Mouse (Mus musculus): ENCODE results near the gene Batf3. TPM values are rescaled to one million over a fixed set of nuclear protein-coding genes. Genes with fewer than 3 reads are reported as not detected.

Gene Batf3
- total and polyA plus RNA-seq, 2 experiments from 2014 or later: 1.3 to 1.8 TPM

DNA sequence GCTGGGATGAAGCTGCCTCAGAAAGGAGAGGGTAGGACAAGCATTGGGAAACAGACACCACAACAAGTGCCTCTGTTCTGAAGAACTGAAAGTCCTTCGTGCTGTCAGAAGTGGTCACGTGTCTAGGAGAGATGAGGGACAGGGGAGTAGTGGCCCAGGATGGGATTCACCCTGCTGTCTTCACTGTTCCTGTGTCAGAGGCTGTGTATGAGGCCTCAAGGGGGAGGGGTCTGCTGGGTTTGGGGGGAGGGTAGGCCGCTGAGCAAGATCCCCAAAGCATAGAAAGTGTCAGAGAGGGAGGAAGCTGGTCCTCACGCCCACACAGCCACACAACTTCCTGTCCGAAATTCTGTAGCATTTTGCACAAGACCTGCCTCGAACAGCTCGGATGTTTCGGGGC is 13.5 kb downstream of the Batf3 start:
- Histone ChIP-seq H3K9me3 (ENCODE audit: low read length) (no peaks in the 10 kb centered on the region), H3K27me3 (ENCODE audit: insufficient read depth, low read length) (no peaks in the 10 kb centered on the region), H3K4me2 (ENCODE audit: low read depth) (no peak overlapping the region), H3K9ac (no peak overlapping the region), H3K27ac (ENCODE audit: low read depth, low read length) (no peak overlapping the region), H3K4me3 (ENCODE audit: low read depth, low read length) (no peak overlapping the region), H3K36me3 (ENCODE audit: insufficient read depth) (no peaks in the 10 kb centered on the region), H3K4me1 (ENCODE audit: insufficient read depth) (no peaks in the 10 kb centered on the region)
- ATAC-seq (no peak), DNase-seq (no peak)
- WGBS: 69% methylated on average over 8 of the region's 8 CpGs
- TF ChIP-seq CTCF (IDR thresholded peaks at IDR 0.05; ENCODE audit: low read depth): no peak

DNA sequence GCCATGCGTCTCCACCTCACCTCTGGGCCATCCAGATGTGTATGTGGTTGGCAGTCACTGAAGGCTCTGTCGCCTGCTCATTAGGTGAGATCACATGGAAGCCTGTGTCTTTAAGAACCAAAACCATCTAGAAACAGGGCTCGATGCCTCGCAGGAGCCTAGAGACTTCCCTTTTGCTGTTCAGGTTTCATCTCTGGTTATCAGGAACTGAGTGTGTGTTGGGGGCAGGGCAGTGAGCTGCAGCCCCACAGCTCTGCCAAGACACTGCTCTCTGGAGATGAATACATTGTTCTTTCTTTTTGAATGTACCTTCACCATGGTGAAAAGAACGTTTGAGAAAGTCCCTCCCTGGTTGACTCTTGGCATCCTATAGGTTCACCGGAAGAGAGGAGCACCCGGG is 17.2 kb downstream of the Batf3 start:
- H3K4me3 ChIP-seq (ENCODE audit: low read depth, low read length): no peak overlapping the region
- no peaks in the 10 kb centered on the region for H3K4me1 ChIP-seq (ENCODE audit: insufficient read depth)
- H3K27me3 ChIP-seq (ENCODE audit: insufficient read depth, low read length): no peaks in the 10 kb centered on the region
- H3K4me2 ChIP-seq (ENCODE audit: low read depth): no peak overlapping the region
- 76% methylated on average over 7 of the region's 7 CpGs for WGBS
- H3K9me3 ChIP-seq (ENCODE audit: low read length): no peaks in the 10 kb centered on the region
- H3K36me3 ChIP-seq (ENCODE audit: insufficient read depth): no peaks in the 10 kb centered on the region
- H3K27ac ChIP-seq (ENCODE audit: low read depth, low read length): no peak overlapping the region
- no peak for DNase-seq
- H3K9ac ChIP-seq: no peak overlapping the region
- TF ChIP-seq CTCF (IDR thresholded peaks at IDR 0.05; ENCODE audit: low read depth): no peak
- no peak for ATAC-seq

DNA sequence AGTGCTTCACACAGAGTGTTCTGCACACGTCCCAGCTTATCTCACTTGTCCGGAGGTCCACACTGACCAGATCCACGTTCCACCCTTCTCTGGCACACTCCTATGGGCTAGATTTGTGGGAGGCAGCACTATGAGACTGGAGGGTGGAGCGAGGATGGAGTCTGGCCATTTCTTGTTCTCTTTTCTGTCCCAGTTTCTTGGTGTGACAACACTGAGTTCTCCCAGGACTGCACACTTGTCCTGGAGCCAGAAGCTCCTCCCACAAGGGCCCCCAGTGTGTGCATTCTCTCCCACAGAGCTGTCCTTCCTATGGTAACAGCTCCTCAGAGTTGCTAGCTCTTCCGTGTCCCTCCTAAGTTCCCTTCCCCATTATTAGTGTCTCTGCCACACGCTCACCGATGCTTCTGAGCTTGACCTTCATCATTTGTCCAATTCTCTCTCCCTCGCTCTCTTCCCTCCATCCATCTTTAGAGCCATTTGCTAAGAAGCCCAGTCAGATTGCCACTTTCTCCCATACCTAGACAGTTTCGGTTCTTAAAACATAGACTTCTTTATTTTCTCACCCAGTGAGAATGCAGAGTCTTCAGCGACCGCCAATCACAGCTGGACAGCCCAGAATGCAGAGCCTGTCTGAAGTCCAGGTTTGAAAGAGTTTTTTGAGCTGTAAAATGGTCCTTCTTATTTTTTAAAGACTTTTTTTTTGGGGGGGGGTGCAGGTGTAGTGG is 18.0 kb downstream of the Batf3 start:
- TF ChIP-seq CTCF (IDR thresholded peaks at IDR 0.05; ENCODE audit: low read depth): no peak
- no peak overlapping the region for H3K4me3 ChIP-seq (ENCODE audit: low read depth, low read length)
- H3K27ac ChIP-seq (ENCODE audit: low read depth, low read length): no peak overlapping the region
- WGBS: 74% methylated on average over 11 of the region's 11 CpGs
- no peaks in the 10 kb centered on the region for H3K9me3 ChIP-seq (ENCODE audit: low read length)
- no peak overlapping the region for H3K4me2 ChIP-seq (ENCODE audit: low read depth)
- no peaks in the 10 kb centered on the region for H3K4me1 ChIP-seq (ENCODE audit: insufficient read depth)
- no peaks in the 10 kb centered on the region for H3K27me3 ChIP-seq (ENCODE audit: insufficient read depth, low read length)
- H3K36me3 ChIP-seq (ENCODE audit: insufficient read depth): no peaks in the 10 kb centered on the region
- ATAC-seq (no peak), DNase-seq (no peak)
- no peak overlapping the region for H3K9ac ChIP-seq

DNA sequence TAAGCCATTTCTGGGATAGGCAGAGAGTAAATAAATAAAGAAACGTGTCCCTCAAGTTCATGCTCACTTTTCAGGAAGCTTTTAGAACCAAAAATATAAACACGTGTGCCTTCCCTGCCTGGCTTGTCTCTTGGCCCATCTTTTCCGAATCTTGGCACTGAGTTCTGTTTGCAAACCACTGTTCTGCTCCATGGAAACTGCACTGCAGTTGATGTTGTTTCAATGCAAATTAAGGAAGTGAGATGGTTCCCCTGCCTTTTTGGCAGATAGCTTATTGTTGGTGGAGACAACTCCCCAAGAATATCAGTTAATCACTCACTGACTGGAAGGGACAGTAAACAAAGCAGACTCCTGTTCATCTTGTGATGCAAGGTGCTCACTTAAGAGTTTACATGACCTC is 25.1 kb downstream of the Batf3 start:
- no peak overlapping the region for H3K4me2 ChIP-seq (ENCODE audit: low read depth)
- no peak for ATAC-seq
- no peak for DNase-seq
- H3K4me1 ChIP-seq (ENCODE audit: insufficient read depth): 0 out of 2 replicates have a peak, but pooled peaks cover 4% of the 10 kb centered on the region
- 51% methylated on average over 3 of the region's 3 CpGs for WGBS
- H3K27me3 ChIP-seq (ENCODE audit: insufficient read depth, low read length): peaks cover 3% of the 10 kb centered on the region; the same call in 1 of the 2 replicates
- TF ChIP-seq CTCF (IDR thresholded peaks at IDR 0.05; ENCODE audit: low read depth): no peak
- H3K4me3 ChIP-seq (ENCODE audit: low read depth, low read length): no peak overlapping the region
- H3K36me3 ChIP-seq (ENCODE audit: insufficient read depth): no peaks in the 10 kb centered on the region
- no peak overlapping the region for H3K9ac ChIP-seq
- no peaks in the 10 kb centered on the region for H3K9me3 ChIP-seq (ENCODE audit: low read length)
- H3K27ac ChIP-seq (ENCODE audit: low read depth, low read length): no peak overlapping the region

DNA sequence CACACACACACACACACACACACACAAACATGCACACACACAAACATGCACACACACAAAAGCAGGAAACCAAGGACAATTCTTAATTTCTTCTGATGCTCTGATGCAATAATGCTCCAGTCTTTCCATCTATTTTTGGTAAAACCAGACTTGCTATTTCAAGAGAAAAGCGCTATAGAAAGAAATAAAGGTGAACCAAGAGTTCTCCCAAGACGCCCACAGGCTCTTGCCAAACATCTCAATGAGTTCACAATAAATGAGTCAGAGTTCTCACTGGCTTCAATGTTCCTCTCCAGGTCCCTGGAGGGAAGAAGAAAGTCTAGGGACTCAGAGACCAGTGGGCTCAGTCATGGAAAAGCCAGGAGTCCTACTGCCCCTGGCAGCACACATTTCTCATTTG is 26.0 kb downstream of the Batf3 start:
- H3K27ac ChIP-seq (ENCODE audit: low read depth, low read length): no peak overlapping the region
- H3K4me3 ChIP-seq (ENCODE audit: low read depth, low read length): no peak overlapping the region
- no peaks in the 10 kb centered on the region for H3K9me3 ChIP-seq (ENCODE audit: low read length)
- WGBS: 84% methylated on average over 2 of the region's 2 CpGs
- no peak overlapping the region for H3K9ac ChIP-seq
- no peak for ATAC-seq
- no peak for DNase-seq
- no peak overlapping the region for H3K4me2 ChIP-seq (ENCODE audit: low read depth)
- 0 out of 2 replicates have a peak, but pooled peaks cover 4% of the 10 kb centered on the region for H3K4me1 ChIP-seq (ENCODE audit: insufficient read depth)
- H3K27me3 ChIP-seq (ENCODE audit: insufficient read depth, low read length): peaks cover 3% of the 10 kb centered on the region; the same call in 1 of the 2 replicates
- H3K36me3 ChIP-seq (ENCODE audit: insufficient read depth): no peaks in the 10 kb centered on the region
- no peak for TF ChIP-seq CTCF (IDR thresholded peaks at IDR 0.05; ENCODE audit: low read depth)

DNA sequence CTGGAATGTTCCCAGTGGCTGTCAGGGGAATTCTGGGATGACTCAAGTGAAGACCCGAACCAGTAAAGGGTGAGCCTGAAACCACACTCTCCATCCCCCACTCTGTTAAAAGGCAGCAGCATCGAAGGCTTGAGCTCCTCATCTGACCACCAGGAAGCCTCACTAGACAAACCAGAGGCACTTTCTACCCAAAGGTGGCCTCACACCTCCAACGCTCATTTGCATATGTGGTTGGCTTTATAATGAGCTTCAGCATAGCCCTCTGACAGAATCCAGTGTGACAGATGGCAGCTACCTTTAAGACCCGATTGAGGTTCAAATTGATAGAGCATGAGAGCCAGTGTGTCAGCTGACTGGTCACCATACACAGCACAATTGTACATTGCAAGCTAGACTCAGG is 26.6 kb downstream of the Batf3 start:
- DNase-seq: no peak
- Histone ChIP-seq H3K9me3 (ENCODE audit: low read length) (no peaks in the 10 kb centered on the region), H3K4me2 (ENCODE audit: low read depth) (no peak overlapping the region), H3K27me3 (ENCODE audit: insufficient read depth, low read length) (peaks cover 3% of the 10 kb centered on the region; the same call in 1 of the 2 replicates), H3K9ac (no peak overlapping the region), H3K4me1 (ENCODE audit: insufficient read depth) (0 out of 2 replicates have a peak, but pooled peaks cover 4% of the 10 kb centered on the region), H3K27ac (ENCODE audit: low read depth, low read length) (no peak overlapping the region), H3K4me3 (ENCODE audit: low read depth, low read length) (no peak overlapping the region), H3K36me3 (ENCODE audit: insufficient read depth) (no peaks in the 10 kb centered on the region)
- WGBS: 68% methylated on average over 4 of the region's 4 CpGs
- TF ChIP-seq CTCF (IDR thresholded peaks at IDR 0.05; ENCODE audit: low read depth): no peak
- no peak for ATAC-seq

DNA sequence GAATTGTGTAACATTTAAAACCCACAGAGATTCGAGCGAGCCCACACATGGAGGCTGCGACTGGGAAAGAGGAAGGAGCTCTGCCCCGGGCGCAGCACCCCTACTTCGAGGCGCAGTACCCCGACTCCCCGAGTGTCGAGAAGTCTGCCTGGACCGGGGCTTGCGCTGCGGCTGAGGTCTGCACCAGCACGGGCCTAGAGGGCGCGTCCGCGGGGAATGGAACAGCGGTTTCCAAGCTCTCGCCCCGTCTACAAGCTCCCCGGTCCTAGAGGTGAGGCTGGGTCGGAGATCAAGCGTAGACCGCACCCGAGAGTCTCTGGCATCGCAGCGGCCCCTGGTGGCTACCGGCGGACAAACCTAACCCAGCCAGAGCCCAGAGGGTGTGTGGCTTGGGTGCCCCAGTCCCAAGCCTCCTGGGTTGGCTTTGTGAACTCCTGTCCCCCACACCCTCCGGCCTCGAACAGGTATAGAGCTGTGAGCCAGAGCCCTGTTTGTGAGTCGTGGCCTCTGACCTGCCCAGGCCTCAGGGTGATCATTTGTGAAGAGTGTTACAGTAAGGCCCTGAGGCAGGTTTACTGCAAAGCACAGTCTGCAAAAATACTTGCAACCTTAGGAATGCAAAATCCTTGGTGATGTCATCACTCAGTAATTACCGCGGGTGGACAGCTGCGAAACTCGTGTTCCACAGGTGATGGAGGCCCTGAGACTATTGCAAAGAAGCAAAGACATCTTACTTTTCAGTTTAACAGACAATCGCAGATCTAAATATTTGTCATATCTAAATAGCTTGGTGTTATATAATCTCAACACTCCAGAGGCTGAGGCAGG is 28.4 kb downstream of the Batf3 start:
- 0 out of 2 replicates have a peak, but pooled peaks cover 2% of the 10 kb centered on the region for H3K9me3 ChIP-seq (ENCODE audit: low read length)
- H3K9ac ChIP-seq: no peak overlapping the region
- no peak overlapping the region for H3K27ac ChIP-seq (ENCODE audit: low read depth, low read length)
- H3K36me3 ChIP-seq (ENCODE audit: insufficient read depth): no peaks in the 10 kb centered on the region
- H3K4me3 ChIP-seq (ENCODE audit: low read depth, low read length): peak overlapping the region; percentile 18
- peak; percentile 26 for DNase-seq
- WGBS: 19% methylated on average over 38 of the region's 38 CpGs
- H3K4me1 ChIP-seq (ENCODE audit: insufficient read depth): 0 out of 2 replicates have a peak, but pooled peaks cover 4% of the 10 kb centered on the region
- TF ChIP-seq CTCF (IDR thresholded peaks at IDR 0.05; ENCODE audit: low read depth): peak; percentile 70
- peak overlapping the region; percentile 44 for H3K4me2 ChIP-seq (ENCODE audit: low read depth)
- H3K27me3 ChIP-seq (ENCODE audit: insufficient read depth, low read length): peaks cover 3% of the 10 kb centered on the region; the same call in 1 of the 2 replicates
- peak; percentile 78 for ATAC-seq

All from forebrain, postnatal 0 days (tissue).